Mouse (Mus musculus) heart, adult 8-10 months (tissue): ENCODE data around the gene Spns1. TPM values are rescaled to one million over a fixed set of nuclear protein-coding genes. Genes with fewer than 3 reads are reported as not detected.
"Not testable (repeated sequence)": the region's sequence is repeated elsewhere in the genome, so short reads cannot be mapped to it uniquely, and the experiment has no call there.

Experiments
- DNase-seq: peaks from one replicate; pipeline ENCODE4 v3.0.0; 2022; ENCODE audit warnings: low spot score
- total RNA-seq, 4 experiments: library from RNA; stranded (reverse); gene quantifications; 2 replicates each; pipeline ENCODE4 v1.2.4; 2022

The Spns1 gene
- total RNA-seq: 10 to 100 TPM; 21.2 to 28.0 (median 23.9) TPM

DNA sequence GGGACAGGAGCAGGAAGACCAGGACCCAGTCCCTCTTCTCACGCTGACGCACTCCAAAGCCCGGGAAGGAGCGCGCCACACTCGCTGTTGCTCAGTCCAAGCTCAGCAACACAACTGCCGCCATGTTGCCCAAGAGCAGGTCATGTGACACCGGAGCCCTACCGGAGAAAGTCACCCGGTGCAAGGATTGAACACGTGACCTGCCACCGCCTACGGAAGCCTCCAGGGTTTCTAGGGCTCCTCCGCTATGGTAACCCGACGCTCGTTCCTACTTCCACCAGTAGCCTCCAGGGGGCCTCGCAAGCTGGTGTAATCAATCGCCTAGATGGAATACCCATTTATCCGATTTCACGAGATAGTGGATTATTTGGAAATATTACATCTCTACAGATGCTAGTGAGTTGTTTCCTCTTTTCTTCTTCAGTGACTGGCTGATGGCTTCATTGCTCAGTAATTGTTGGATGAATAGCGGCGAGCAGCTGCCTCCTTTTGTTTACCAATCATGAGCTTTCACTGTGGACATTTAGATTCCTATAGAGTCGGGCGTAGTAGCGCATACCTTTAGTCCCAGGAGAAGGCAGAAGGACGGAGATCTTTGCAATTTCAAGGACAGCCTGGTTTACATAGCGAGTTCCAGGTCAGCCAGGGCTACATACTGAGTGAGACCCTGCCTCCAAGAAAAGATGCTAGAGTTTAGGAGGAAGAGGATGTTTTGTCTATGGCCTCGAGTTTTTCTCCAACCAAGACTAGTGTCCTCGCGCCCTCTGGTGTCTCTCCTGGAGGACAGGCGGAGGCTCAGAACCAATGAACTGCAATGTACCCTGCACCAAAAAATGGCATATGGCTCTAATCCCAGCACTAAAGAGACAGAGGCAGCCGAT is at the start of gene Spns1:
TSS of gene Spns1 (minus strand) at position 173 of the 881 bp plus-strand sequence.
- peak; percentile 96 for DNase-seq

DNA sequence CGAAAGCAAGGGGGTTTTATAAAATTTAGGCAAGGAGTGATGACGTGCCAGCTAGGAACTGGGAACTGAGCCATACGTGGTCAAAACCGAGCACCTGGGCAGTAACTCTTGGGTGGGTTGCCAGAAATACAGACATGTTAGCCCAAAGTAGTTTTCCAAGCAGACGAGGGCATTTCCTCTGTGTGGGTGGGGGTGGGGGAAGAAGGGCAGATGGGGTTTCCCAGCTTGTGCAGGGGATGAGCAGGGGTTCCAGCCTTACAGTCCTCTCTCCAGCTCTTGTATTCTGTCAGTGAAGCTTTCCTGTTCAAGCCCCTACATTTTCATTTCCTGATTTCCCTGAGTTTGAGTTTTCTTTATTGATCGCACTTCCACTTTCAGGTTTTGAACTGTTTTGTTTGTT is 46.9 kb upstream of the Spns1 start:
- DNase-seq: no peak

DNA sequence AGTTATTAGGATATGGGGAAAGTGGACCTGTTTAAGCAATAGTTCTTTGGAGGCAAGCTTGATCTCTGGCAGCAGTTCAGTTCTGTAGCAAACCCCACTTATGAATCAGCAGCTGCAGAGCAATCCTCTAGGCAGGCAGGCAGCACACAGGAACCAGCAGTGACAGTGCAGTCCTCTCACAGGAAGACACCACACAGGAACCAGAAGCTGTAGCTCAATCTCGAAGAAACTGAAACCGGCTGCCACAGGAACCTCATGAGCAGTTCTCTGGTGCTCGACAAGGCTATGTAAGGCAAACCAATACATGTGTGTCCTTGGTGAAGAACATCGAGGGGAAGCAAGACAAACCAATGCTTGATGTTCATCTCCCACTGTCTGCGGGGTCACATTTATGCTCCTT is 44.5 kb upstream of the Spns1 start:
- DNase-seq: no peak

DNA sequence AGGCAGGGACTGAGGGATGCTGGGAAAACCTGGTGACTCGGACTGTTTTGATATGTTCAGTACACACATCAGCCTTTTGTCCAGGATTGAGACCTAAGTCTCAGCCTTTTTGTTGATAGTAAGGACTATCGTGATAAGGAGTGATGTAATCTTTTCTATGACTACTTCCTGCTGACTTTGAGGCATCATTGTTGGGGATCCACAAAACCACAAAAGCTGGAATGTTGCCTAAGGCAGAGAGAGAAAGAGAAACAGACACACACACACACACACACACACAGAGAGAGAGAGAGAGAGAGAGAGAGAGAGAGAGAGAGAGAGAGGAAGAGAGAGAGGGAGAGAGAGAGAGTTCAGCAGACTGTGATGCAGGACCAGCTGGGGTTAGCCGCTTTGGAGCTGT is 41.2 kb upstream of the Spns1 start:
- no peak for DNase-seq

DNA sequence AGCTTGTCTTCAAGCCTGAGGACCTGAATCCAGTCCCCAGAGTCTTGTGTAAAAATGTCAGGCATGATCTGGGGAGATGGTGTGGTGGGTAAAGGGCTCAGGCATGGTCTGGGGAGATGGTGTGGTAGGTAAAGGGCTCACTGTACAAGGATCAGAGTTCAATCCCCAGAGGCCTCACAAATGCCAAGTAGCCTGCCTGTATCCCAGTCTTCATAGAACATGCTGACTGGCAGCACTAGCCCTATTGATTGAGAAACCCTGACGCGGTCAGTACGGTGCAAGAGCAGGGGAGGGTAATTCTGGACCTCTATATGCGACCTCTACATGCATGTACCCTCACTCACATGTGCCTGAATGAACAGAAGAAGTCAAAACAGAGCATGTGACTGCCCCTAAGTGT is 40.4 kb upstream of the Spns1 start:
- DNase-seq: no peak

DNA sequence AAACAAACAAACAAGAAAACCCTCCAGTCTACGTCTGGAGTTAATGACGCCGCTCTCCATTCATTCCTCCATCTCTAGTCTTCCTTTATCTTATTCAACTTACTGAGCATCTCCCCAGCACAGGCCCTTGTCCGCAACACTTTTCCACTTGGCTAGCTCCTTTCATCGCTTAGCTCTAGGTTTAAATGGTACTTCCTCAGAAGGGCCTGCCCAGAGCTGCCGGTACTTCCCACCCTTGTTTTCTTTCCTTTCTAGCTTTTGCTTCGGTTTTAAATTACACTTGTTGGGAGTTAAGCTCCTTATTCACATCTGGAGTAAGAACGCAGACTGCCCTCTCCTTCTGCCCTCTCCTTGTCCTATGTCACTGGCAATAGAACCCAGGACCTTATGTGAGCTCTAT is 39.8 kb upstream of the Spns1 start:
- DNase-seq: no peak

DNA sequence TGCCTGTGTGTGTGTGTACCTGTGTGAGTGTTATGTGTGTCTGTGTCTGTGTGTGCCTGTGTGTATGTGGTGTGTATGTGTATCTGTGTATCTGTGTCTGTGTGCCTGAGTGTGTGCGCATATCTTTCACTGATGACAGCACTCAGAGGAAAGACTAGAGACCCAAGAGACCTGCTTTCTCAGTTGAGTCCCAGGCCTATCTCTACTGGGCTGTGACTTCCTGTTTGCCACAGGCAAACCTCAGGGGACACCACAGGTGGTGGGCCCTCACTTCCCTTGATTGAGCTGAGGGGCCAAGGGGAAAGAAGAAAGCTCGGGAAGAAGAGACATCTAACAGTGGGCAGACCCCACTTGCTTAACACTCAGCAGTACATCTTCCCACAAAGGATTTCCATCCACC is 39.4 kb upstream of the Spns1 start:
- no peak for DNase-seq

DNA sequence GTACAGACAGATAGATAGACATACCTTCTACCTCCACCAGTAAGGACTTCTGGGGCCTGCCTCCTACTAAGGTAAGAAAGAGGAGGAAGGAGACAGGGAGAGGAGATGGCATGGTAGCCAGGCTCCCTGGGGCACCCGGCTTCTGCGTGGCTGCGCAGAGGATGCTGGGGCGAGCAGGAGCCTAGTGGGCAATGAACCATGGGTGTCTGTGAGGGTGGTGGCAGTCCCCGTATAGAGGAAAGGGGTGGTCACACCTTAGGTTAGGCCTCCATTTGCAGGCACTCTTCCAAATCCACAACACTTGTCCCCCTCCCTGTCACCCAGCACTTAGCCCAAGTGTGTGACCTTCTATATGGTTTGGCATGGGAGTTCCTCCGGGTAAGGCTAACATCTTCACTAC is 37.5 kb upstream of the Spns1 start, which contains the start of gene Cd19:
TSS of gene Cd19 (minus strand) at position 165 of the 400 bp plus-strand sequence.
- no peak for DNase-seq

DNA sequence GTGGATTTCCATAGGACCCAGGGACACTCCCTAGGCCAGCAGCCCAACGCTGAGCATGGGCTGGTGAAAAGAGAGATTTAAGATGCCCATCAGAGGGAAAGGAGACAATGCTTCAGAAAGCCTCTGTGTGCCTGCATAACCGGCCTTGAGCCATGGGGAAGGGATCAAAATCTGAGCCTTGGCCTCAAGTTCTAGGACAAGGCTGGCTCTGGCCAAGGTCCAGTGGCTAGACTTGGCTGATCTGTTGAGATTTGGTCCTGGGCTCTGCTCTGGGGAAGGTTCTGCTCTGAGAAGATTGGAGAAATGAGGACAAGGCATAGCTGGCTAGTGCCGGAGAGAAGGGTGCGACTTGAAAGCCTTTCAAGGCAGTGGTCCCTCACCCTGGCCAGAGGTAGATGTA is 33.8 kb upstream of the Spns1 start:
- no peak for DNase-seq

DNA sequence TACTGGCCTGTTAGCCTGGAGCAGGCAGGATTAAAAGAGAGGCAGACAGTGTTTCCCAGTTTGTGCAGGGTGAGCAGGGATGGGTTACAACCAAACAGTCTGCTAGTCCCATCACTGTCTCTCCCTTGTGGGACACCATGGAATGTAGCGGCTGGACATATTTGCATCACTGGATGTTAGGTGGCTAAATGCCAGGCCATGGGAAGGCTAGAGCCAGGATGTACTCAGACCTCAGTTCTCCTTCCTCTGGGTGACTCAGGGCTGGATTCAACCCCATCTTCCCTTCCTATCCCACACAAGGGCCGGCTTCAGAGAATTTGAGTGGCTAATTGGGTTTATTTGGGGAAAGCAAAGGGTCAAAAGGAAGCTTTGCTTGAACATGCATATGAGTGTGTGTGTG is 31.4 kb upstream of the Spns1 start:
- DNase-seq: no peak

DNA sequence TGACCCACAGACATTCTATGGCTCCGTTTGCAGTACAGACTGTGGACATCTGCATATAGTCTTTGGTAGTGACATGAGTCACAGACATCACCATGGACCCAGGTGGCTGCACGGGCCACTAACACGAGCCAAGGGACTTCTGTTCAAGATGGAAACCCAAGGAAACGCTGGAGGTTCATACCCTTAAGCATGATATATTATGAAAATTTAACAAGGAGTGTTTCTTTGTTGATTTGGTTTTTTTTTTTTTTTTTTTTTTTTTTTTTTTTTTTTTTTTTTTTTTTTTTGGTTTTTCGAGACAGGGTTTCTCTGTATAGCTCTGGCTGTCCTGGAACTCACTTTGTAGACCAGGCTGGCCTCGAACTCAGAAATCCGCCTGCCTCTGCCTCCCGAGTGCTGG is 25.3 kb upstream of the Spns1 start:
- not testable (repeated sequence) for DNase-seq

DNA sequence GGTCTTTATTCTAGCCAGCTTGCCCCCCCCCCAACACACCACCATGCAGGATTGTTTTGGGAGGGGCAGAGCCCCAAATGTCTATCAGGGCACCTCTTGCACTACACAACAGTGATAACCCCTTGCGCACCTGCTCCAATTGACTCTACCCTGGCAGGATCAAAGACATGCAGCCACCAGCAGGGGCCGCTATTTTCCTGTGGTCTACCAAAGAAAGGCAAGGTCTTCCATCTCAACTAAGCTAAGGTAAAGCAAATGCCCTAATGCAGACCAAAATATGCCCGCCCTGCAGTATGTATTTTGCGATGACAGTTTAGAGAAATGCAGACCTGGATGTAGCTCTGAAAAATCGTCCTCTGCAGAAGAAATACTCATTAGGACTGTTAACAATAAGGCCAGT is 22.3 kb upstream of the Spns1 start:
- DNase-seq: peak; percentile 65

DNA sequence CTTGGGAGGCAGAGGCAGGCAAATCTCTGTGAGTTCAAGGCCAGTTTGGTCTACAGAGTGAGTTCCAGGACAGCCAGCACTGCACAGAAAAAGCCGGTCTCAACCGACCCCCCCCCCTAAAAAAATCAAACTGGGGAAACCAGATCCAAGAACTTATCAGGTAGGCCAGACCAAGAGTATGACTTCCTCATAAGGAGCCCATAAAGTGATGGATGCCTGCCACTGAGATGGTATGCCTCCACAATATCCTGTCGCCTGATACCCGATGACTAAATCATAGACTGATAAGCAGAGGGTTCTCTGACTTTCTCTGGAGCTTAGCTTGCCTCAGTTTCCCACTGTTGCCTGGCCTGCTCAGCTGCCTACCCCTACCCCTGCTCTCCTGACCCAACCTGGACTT is 20.6 kb upstream of the Spns1 start:
- DNase-seq: no peak

DNA sequence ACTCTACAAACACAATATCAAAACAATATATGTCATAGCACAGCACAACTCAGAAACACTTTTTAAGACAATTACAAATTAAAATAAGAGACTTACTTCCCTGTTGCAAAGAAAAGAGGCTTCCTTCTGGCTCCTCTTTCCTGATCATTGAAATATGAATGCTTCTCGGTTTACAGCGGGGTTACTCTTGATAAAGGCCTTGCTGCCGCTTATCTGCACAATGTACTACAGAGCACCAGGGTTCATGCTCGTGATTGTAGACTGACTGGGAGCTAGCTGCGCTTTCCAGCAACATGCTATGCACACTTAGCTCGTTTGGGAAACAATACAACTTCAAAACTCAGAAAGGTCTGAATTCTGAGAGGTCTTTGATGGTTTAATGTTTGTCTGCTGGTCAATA is 20.0 kb upstream of the Spns1 start:
- no peak for DNase-seq

DNA sequence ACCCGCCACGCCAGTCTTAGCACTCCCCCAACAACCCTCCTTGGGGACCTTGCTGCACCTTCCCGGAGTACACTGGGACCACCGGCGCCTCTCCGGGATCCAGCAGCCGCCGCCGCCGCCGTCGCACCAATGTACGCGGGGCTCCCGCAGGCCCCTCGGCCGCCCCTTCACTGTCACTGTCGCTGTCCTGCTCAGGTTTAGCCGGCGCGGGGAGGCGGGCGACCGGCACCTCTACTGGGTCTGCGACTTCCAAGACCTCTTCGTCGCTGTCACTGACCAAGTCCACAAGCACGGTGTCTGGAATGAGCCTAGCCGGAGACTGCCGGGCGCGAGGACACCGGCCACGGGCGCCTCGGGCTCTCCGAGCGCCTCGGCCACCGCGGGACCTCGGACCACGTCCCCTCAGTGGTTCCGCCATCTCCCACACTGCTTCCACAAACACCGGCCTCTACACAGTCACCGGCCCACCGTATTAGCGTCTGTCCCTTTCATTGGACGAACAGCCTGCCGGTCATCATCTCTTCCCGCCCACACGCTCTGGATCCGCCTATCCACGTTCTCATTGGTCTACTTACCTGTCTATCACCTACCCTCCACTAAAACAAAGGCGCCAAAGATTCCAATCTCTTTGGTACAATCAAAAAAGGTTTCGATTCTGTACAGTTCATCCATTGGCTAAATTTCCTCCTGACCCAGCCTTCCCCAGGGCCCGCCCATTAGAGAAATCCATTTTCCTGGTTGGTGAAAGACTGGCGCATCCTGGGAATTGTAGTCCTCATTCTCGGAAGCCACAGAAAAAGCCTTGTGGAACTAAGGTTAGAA is 19.3 kb upstream of the Spns1 start, which contains the start of gene Nfatc2ip:
TSS of gene Nfatc2ip (minus strand) at position 440 of the 822 bp plus-strand sequence.
- DNase-seq: peak; percentile 99

DNA sequence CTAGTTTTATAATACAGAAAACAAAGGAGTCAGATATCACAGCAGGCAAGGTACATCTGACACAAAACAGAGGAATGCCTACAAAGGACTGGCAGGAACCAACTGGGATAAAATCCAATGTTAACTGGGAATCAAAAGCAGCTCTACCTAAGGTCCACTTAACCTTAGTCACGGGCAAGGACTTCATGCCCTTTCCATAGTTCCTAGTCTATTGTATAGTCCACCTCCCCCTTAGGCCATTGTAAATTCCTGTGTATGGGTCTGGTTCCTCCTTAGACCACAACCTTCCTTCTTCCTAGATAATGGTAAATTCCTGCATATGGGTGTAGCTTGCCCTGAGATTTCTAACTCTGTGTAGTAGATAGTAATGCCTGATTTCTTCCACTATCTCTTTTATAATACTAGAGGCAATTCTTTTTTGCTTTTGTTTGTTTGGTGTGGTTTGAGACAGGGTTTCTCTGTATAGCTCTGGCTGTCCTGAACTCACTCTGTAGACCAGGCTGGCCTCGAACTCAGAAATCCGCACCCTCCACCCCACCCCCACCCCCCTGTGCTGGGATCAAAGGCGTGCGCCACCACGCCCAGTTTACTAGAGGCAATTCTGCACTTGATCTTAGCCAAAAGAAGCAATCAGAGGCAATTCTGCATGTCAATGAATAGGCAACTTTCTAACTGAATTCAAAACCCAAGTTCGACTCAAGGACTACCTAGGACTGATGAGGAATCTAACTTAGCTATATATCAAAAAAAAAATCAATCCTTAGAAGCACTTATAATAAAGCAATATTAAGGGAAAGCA is 15.0 kb upstream of the Spns1 start:
- not testable (repeated sequence) for DNase-seq

DNA sequence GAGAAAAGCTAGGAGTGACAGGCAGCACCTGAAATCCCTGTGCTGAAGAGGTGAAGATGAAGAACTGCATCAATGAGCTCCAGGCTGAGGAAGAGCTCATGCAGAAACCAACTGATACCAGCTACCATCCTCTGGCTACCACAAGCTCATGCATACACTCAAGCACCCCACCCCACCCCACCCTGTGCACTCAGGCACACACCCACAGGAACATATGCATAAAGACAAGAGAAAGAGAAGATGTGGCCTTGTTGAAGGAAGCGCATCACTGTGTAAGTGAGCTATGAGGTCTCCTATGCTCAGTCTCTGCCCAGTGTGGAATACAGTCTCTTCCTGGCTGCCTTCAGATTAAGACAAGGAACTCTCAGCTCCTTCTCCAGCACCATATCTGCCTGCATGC is 10.9 kb upstream of the Spns1 start:
- no peak for DNase-seq

DNA sequence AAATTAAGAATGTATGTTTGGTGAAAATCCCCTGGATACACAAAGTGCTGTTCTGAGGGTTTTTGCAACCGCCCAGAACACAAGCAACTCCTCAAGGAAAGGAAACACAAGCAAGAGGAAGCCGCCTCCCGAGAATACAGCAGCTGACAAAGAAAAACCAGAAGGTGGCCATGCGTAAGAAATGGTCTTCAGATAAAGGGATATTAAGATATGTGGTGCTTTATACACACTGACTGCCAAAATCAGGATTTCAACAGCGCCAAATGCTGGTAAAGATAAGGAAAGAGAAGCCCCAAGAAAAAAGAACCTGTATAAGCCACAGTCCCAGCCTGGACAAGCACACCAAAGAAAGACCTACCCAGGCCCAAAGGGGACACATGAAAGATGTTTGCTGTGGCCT is 6.3 kb upstream of the Spns1 start:
- DNase-seq: no peak

DNA sequence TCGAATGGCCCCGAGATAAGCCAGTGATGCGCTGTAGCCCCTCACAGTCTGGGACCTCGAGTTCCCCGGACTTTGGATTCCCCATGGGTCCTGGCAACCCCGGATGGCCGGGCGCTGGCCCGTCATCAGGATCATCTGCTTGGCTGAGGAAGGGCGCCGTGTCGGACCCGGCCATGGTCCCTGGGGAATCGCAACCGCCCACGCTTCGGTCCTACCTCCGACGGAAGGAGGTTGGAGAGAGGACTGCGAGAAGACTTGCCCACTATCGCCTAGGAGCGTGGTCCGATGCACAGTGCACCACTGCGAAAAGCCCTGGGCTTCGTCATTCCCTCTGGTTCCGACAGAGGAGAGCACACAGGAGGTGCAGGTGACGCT is 360 bp downstream of the Spns1 start:
- no peak for DNase-seq

DNA sequence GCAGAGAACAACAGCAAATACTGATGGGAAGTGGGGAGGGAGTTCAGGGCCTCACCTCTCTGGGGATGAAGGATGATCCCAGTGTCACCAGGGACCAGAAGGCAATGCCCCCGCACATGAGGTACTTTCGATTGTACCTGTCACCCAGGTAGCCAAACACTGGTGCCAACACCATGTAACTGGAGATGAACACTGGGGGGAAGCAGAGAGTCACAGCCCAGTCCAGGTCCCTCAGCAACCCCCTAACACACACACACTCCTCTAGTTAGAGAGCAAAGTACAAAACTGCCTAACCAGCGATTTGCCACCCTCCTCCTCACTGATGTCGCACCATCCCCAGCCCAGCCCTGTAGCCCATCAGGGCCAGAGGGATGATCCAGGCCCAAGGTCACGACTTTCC is 2.2 kb downstream of the Spns1 start:
- DNase-seq: no peak

DNA sequence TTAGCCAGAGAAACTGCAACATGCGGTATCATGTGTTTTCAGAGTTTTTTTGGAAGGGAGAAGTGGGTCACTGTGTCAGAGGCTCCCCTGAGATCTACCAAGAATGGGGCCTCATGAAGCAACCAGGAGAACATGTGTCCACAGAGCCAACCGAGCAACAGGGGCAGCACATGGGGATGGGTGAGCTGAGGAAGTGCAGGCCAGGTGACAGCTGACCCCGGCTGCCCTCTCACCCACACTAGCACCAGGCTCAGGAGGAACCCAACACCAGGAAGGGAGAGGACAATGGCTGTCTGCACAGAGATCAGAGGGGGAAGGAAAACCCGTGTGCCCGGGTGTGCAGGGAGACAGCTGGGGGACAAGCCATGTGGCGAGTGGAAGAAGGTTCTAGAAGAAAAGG is 2.7 kb downstream of the Spns1 start:
- DNase-seq: no peak

DNA sequence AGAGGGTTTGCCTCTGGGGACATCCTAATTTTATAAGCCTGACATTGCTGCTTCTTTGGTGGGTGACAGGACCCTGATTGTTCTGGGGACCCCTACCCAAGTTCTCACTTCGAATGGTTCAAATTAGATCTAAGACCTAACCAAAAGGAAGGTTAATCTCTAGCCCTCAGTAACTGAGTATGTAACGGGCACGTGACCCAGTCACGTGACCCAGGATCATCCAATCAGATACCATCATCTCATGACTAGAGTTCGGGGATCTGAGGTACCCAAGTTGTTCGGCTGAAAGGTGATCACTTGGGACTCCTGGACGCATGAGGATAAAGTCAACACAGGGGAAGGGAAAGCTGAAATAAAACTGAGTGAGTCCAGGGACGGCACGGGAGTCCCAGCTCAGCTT is 4.2 kb downstream of the Spns1 start:
- DNase-seq: no peak
